Mouse (Mus musculus): ENCODE results near the gene Myof.

DNA sequence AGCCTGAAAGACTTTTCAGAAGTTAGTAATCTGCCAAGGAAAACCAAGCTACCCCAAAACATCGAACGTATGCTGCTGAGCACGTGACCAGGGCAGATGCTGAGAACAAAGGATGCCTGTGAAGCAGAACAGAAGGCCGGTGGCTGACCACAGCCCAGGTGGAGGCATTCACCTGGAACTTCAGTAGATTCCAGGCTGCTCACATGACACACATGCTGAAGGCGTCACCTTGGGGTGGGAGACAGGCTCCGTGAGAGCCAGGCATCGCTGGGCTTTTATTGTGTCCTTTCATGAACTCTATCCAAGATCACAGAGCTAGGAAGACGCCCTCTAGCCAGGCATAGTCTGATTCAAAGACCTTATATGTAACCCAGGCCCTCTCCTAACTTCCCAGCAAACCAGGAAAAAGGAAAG lies 17.2 kb downstream of the Myof start:
- TF ChIP-seq CTCF (IDR thresholded peaks at IDR 0.05; ENCODE audit: control insufficient read depth, insufficient read depth, insufficient replicate concordance, low read depth, low read length) = no peak
- TF ChIP-seq POLR2A (IDR thresholded peaks at IDR 0.05; ENCODE audit: control insufficient read depth, low read depth, low read length) = no peak
